Mouse (Mus musculus): Measurements from ENCODE around the gene Klhl41. TPM values are rescaled to one million over a fixed set of nuclear protein-coding genes. Genes with fewer than 3 reads are reported as not detected.
"Not testable (repeated sequence)": the region's sequence is repeated elsewhere in the genome, so short reads cannot be mapped to it uniquely, and the experiment has no call there.

Klhl41 gene
- total RNA-seq (2021), result 10 to 100 TPM; 86.3 to 87.5 TPM

DNA sequence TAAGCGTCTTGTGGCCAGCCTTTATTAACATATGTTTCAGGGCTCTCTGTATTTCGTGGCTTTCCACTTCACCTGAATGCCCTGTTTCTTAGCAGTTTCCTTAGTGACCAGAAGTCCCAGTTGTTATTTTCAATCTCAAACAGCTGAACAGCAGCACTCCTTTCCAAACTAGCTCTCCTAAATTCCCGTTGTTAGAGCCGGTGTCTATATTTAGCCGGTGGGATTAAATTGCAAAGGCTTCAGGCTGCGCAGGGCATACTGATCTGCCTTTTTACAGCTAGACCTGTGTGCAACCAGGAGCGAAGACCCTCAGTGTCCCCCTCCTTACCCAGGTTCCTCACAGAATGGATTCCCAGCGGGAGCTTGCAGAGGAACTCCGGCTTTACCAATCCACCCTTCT lies at the start of gene Klhl41:
Gene Klhl41, plus strand, starts transcription at position 268 of the 400 bp plus-strand sequence.
- peak; percentile 30 for DNase-seq

DNA sequence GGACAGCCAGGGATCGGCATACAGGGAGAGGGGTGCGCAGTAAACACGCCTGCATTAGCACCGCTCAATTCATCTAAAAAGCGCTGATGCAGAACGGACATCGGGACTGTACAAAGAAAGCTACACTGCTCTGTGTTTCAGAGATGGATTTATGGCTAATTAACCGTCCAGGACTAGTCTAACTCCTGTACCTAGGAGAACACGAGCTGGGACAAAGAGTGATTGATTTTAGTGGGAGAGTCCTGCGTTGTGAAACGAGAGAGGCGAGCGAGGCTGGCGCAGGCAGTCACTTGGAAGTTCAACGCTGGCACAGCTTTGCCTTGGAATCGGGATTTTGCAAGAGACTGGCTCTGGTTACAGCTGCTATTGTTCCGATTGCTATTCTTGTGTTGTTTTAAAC lies 40.7 kb upstream of the Klhl41 start:
- DNase-seq, result no peak

DNA sequence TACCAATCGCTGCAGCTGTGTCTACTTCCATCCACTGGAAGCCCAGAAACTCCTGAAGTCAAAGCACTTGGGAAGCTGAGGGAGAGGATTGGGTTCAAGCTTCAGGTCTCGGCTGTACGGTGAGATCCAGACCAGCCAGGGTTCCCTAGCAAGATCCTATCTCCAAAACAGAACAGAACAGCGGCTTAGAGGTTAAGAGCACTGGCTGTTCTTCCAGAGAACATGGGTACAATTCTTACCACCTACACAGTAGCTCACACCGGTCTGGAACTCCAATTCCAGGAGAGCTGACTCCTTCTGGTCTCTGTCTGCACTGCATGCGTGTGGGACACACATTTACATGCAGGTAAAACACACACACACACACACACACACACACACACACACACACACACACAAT lies 40.0 kb upstream of the Klhl41 start:
- DNase-seq, result no peak

- no peak for DNase-seq
These were observed 39.1 kb upstream of the Klhl41 start for GRCm38 (mm10) chr2:69630792-69631191.

DNA sequence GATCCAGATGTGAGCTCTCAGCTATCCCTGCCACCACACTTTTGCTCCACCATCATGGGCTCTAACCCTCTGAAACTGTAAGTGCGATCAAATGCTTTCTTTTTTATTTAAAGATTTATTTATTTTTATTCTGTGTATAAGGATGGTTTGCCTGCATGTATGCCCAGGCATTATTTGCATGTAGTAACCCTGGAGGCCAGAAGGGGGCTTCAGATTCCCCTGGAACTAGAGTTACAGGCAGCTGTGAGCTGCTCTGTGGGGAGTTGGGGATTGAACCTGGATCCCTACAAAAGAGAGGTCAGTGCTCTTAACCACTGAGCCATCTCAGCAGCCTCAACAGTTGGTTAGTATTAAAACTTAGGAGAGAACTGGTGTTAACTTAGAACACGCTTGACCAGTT lies 38.5 kb upstream of the Klhl41 start:
- DNase-seq, result peak; percentile 13

DNA sequence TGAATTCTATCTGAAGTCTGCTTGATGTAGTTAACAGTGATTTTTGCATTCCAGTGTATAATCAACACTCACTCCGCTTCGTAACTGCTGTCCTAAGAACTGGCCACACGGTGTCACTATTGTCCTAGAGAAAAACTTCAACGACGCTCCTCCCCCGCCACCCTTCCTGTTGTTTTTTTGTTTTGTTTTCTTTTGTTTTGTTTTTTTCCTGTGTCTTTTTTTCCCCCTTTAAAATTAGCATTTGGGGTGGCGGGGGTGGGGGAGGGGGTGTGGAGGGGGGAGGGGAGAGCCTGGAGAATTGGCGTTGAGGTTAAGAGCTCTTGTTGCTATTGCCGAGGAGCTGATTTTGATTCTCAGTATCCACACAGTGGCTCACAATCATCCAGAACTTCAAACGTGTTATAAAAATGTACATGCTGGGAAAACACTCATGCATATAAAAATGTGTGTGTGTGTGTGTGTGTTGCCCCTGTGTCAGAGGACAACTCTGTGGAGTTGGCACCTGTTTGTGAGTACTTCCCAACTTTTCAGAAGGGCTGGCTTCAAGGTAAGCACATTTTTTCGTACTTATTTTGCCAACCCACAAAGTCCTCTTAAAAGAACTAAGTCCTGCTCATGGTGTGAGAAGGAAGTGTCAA lies 34.7 kb upstream of the Klhl41 start:
- DNase-seq, result peak; percentile 60

DNA sequence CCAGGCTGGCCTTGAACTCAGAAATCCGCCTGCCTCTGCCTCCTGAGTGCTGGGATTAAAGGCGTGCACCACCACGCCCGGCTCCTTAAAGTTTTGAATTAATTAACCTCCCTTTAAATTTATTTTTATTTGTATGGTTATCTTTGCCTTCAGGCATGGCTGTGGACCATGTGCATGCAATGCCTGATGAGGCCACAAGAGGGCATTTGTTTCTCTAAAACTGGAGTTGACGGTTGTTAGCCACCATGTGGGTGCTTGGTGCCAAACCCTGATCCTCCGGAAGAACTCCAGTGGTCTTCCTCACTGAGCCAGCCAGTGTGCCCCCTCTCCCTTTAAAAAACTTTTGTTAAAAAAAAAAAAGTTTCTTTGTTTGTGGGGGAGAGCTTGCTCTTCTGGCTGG lies 34.1 kb upstream of the Klhl41 start:
- peak; percentile 72 for DNase-seq

DNA sequence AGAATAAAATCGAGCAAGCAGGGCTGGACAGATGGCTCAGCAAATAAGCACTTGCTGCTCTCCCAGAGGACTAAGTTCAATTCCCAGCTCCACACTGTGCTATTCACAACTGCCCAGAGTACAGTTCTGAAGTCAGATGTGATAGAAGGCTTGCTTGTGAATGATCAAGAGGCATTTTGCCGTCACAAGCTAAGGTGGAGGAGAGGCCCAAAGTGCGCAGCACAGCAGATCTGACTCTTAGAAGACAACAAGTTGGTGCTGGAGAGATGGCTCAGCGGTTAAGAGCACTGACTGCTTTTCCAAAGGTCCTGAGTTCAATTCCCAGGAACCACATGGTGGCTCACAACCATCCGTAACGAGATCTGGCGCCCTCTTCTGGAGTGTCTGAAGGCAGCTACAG lies 31.9 kb upstream of the Klhl41 start:
- DNase-seq, result not testable (repeated sequence)

- DNase-seq, result no peak
These were observed 29.8 kb upstream of the Klhl41 start for GRCm38 (mm10) chr2:69640100-69640499.

DNA sequence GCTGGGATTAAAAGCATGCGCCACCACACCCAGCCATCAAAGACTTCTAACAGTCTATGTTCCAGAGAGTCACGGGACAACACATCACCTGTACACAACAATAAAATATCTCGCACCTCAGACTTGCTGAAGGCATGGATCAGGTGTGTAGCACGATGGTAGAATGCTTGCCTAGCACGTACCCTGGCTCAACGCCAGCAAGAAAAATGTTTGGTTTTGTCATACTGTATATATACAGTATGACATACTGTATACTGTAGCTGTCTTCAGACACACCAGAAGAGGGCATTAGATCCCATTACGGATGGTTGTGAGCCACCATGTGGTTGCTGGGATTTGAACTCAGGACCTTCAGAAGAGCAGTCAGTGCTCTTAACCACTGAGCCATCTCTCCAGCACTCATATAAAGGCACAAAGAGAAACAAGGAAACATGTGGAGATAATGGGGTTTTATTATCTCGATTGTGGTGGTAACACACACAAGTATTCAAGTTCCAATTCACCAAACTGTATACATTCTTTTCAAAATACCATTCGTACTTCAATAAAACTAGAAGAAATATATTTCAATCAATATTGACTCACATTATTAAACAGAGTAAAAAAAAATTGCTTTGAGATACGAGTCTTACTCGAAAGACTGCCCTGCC lies 24.8 kb upstream of the Klhl41 start:
- no peak for DNase-seq

- DNase-seq, result peak; percentile 92
These were observed 23.0 kb upstream of the Klhl41 start, which contains the start of gene Bbs5 for GRCm38 (mm10) chr2:69646726-69647490. Gene Bbs5 (plus strand): TSS chr2:69647171.

GRCm38 (mm10) chr2:69649716-69650115 lies 20.2 kb upstream of the Klhl41 start:
- no peak for DNase-seq

- no peak for DNase-seq
These were observed 10.6 kb upstream of the Klhl41 start for GRCm38 (mm10) chr2:69659326-69659725.

DNA sequence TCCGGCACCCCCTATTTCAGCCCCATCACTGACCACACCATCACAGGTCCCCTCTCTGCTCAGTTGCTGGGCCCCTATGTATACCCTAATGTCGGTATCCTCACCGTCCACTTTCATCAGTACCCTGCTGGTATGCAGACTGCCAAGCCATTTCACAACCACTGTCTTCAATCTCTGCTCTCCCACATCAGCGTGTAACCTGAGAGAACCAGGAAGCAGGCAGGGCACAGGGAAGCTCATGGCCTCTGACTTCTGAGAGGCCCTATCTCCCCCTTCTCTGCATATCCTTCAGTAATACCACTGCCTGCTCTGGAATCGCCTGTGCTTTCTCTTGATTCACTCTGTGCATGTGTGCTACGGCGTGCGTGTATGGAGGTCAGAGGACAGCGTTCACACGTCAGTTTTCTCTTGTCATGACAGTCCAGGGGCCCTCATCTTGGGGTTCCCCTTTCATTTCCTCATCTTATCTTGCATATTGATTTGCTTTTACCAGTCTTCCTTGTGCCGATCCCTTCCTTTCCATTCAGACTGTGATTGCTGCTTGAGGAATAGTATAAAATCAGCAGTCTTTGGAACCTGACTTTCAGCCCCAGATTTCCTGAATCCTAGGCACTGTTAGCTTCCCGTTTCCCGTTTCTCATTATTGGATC lies 6.0 kb upstream of the Klhl41 start:
- DNase-seq, result no peak

GRCm38 (mm10) chr2:69667656-69668055 lies 2.3 kb upstream of the Klhl41 start:
- no peak for DNase-seq

DNA sequence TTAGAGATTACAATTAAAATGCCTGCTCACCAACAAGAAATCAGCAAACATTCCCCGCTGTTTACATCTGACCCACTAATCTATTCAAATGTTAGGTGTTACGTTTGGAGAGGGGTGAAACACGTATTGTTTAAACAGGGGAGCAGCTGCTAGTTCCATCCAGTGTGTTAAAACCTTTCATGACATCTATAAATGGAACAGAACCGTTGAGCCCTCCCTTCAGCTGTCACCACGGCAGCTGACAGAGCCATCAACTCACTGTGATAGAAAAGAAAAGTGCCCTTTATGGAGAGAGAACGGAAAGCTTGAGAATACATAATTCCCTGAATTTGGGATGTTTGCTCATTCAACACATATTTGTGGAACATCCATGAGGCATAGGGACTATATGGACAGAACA lies 1.5 kb upstream of the Klhl41 start:
- peak; percentile 16 for DNase-seq

DNA sequence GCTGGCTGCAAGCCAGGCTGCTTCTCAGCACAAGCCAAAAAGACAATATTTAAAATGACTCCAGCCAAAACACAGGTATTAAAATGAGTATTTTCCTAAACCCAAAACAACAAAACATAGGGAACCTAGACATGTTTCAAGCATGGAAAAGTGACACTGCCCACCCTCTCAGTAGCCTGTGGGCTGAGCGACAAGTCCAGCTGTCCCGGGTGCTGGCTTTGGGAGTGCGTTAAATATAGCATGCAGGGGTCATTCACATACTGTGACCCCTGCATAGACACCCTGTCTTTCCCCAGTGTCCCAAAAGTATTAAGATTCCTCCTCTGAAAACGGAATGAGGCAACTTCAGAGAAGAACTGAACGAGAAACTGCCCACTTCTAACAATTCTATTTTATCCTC lies 3.8 kb downstream of the Klhl41 start:
- peak; percentile 20 for DNase-seq

GRCm38 (mm10) chr2:69675266-69675665 lies 5.3 kb downstream of the Klhl41 start:
- no peak for DNase-seq

- no peak for DNase-seq
These were observed 6.8 kb downstream of the Klhl41 start for GRCm38 (mm10) chr2:69676713-69677112.

DNA sequence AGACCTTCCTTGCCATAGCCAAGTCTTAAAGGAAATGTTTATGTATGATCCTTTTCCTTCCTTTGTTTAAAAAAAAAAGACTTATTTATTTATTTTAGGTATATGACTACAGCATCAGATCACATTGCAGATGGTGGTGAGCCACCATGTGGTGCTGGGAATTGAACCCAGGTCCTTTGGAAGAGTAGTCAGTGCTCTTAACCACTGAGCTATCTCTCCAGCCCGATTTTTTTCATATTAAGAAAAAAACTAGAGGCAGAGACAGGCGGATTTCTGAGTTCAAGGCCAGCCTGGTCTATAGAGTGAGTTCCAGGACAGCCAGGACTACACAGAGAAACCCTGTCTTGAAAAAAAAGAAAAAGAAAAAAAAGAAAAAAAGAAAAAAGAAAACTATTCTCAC lies 7.3 kb downstream of the Klhl41 start:
- DNase-seq, result not testable (repeated sequence)

DNA sequence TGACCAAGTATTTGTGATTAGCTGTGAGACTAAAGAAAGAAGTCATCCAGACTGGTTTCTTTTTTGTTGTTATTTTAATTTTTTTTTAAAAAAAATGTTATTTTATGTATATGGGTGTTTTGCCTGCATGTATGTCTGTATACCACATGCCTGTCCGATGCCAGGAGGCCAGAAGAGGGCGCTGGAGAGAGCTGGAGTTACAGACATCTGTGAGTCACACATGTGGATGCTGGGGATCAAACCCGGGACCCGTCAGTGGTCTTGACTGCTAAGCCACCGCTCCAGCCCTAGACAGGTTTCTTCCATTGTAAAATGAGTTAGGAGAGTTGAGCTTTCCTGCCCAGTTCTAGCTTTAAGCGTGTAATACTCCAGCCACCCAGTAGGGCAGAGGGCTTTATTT lies 10.1 kb downstream of the Klhl41 start:
- peak; percentile 13 for DNase-seq

DNA sequence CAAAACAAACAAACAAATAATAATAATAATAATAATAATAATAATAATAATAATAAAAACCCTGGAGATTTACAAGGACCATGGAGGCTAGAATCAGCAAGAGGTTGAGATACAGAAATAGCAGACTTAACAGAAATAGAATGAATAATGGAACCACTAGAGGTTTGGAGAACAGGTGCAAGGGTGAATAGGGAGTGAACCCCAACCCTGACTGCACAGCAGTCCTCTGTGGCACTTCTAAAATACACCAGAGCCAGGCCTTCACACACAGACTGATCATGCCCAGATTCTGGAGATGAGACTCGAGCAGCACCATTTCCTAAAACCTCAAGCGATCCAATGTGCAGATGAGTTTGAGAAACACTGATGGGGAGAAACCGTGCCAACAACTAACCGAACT lies 12.0 kb downstream of the Klhl41 start:
- no peak for DNase-seq
